Mouse (Mus musculus) hindbrain, embryonic 16.5 days (tissue): ENCODE measurements around the gene Sbds. TPM values are rescaled to one million over a fixed set of nuclear protein-coding genes. Genes with fewer than 3 reads are reported as not detected.

Experiments
- ATAC-seq: fragments of 200-750 bp; cut with Nextera tagmentation; 2 replicates; pipeline ENCODE4 v1.8.0; 2017; ENCODE audit warnings: moderate TSS enrichment, moderate library complexity
- H3K27ac ChIP-seq: fragments of 300-500 bp; sonication (generic); 2 replicates; pipeline ENCODE4 v1.5.1; 2014; ENCODE audit warnings: low read depth, mild to moderate bottlenecking, control low read depth, low read length, moderate library complexity
- H3K27me3 ChIP-seq: fragments of 300-500 bp; sonication (generic); replicated peaks from 2 replicates; pipeline ENCODE4 v1.6.1; 2014; ENCODE audit warnings: low read length; ENCODE audit not compliant: control insufficient read depth, insufficient read depth
- H3K36me3 ChIP-seq: fragments of 300-500 bp; sonication (generic); 2 replicates; pipeline ENCODE4 v1.6.1; 2014; ENCODE audit warnings: mild to moderate bottlenecking, low read length, moderate library complexity, mixed read lengths; ENCODE audit not compliant: control insufficient read depth, insufficient read depth
- H3K4me1 ChIP-seq: fragments of 300-500 bp; sonication (generic); 2 replicates; pipeline ENCODE4 v1.6.1; 2014; ENCODE audit warnings: low read depth, low read length; ENCODE audit not compliant: control insufficient read depth, insufficient read depth
- H3K4me2 ChIP-seq: fragments of 300-500 bp; sonication (generic); 2 replicates; pipeline ENCODE4 v1.6.1; 2014; ENCODE audit warnings: mild to moderate bottlenecking, low read length, control low read depth, moderate library complexity
- H3K4me3 ChIP-seq: fragments of 300-500 bp; sonication (generic); 2 replicates; pipeline ENCODE4 v1.5.1; 2014; ENCODE audit warnings: mild to moderate bottlenecking, low read length, control low read depth, moderate library complexity
- H3K9ac ChIP-seq: fragments of 300-500 bp; sonication (generic); 2 replicates; pipeline ENCODE4 v1.6.1; 2014; ENCODE audit warnings: low read depth, mild to moderate bottlenecking, control low read depth, low read length, moderate library complexity
- H3K9me3 ChIP-seq: fragments of 300-500 bp; sonication (generic); 2 replicates; pipeline ENCODE4 v1.6.1; 2014; ENCODE audit warnings: mild to moderate bottlenecking, low read length, moderate library complexity; ENCODE audit not compliant: control insufficient read depth
- WGBS: fragments of 180-500 bp; shearing (Covaris S2); extraction: QIAGEN DNeasy Blood & Tissue Kit; methylation state at CpG from one replicate; pipeline ENCODE4 v1.1.7; 2014; 5-methylcytosine and 5-hydroxymethylcytosine counted together
- polyA plus RNA-seq: library from polyadenylated mRNA; unstranded; fragments of >200 nt; fragmentation: Nextera tagmentation; extraction: Ambion mirVana; gene quantifications from 2 replicates; pipeline ENCODE4 v1.2.1, GENCODE M21; 2015

The Sbds gene
- 56.1 and 64.4 TPM in 2 replicates for polyA plus RNA-seq

GRCm38 (mm10) chr5:130255017-130255720 is at the start of gene Sbds, which contains the start of gene Tyw1:
Gene Sbds (minus strand): TSS chr5:130255530.
Gene Tyw1 (plus strand): TSS chr5:130255619.
- peak within 1 kb of the TSS; percentile 84 for H3K9ac ChIP-seq
- peak within 1 kb of the TSS; percentile 85 for H3K27ac ChIP-seq
- H3K4me1 ChIP-seq: peaks cover 18% of the 10 kb centered on the region
- H3K4me2 ChIP-seq: peak within 1 kb of the TSS; percentile 93
- no peaks in the 10 kb centered on the region for H3K27me3 ChIP-seq
- peak within 1 kb of the TSS; percentile 76 for H3K4me3 ChIP-seq
- 0 out of 2 replicates have a peak, but pooled peaks cover 11% of the 10 kb centered on the region for H3K36me3 ChIP-seq
- H3K9me3 ChIP-seq: no peaks in the 10 kb centered on the region
- WGBS: under 1% methylated on average over 52 of the region's 52 CpGs
- ATAC-seq: peak; percentile 89

GRCm38 (mm10) chr5:130303611-130304010 is 48.3 kb upstream of the Sbds start:
- Histone ChIP-seq H3K9me3 (no peaks in the 10 kb centered on the region), H3K27ac (no peak overlapping the region), H3K4me3 (no peak overlapping the region), H3K9ac (no peak overlapping the region), H3K4me1 (no peaks in the 10 kb centered on the region), H3K36me3 (peaks cover 7% of the 10 kb centered on the region; the same call in 1 of the 2 replicates), H3K27me3 (no peaks in the 10 kb centered on the region), H3K4me2 (no peak overlapping the region)
- no peak for ATAC-seq
- WGBS: 87% methylated on average over 6 of the region's 6 CpGs

- H3K36me3 ChIP-seq: peaks cover 10% of the 10 kb centered on the region; the same call in 1 of the 2 replicates
- WGBS: 90% methylated on average over 8 of the region's 8 CpGs
- no peaks in the 10 kb centered on the region for H3K4me1 ChIP-seq
These were observed 44.2 kb upstream of the Sbds start for GRCm38 (mm10) chr5:130299526-130299925.

GRCm38 (mm10) chr5:130298831-130299460 is 43.6 kb upstream of the Sbds start:
- H3K4me2 ChIP-seq: no peak overlapping the region
- H3K4me3 ChIP-seq: no peak overlapping the region
- H3K9me3 ChIP-seq: no peaks in the 10 kb centered on the region
- no peak overlapping the region for H3K27ac ChIP-seq
- peaks cover 10% of the 10 kb centered on the region; the same call in 1 of the 2 replicates for H3K36me3 ChIP-seq
- H3K4me1 ChIP-seq: no peaks in the 10 kb centered on the region
- ATAC-seq: no peak
- H3K27me3 ChIP-seq: no peaks in the 10 kb centered on the region
- WGBS: 88% methylated on average over 9 of the region's 9 CpGs
- no peak overlapping the region for H3K9ac ChIP-seq

More at GRCm38 (mm10) chr5:130299526-130299925, 44.2 kb upstream of the Sbds start:
- H3K9me3 ChIP-seq: no peaks in the 10 kb centered on the region
- no peak overlapping the region for H3K4me2 ChIP-seq
- ATAC-seq: no peak
- no peak overlapping the region for H3K27ac ChIP-seq
- no peak overlapping the region for H3K9ac ChIP-seq
- H3K27me3 ChIP-seq: no peaks in the 10 kb centered on the region
- no peak overlapping the region for H3K4me3 ChIP-seq

- no peak overlapping the region for H3K9ac ChIP-seq
- 84% methylated on average over 5 of the region's 5 CpGs for WGBS
- H3K36me3 ChIP-seq: peaks cover 10% of the 10 kb centered on the region; the same call in 1 of the 2 replicates
- H3K27ac ChIP-seq: no peak overlapping the region
- no peak overlapping the region for H3K4me2 ChIP-seq
- H3K9me3 ChIP-seq: no peaks in the 10 kb centered on the region
- no peaks in the 10 kb centered on the region for H3K27me3 ChIP-seq
- no peaks in the 10 kb centered on the region for H3K4me1 ChIP-seq
- no peak for ATAC-seq
- no peak overlapping the region for H3K4me3 ChIP-seq
These were observed 40.7 kb upstream of the Sbds start for GRCm38 (mm10) chr5:130296071-130296470.

GRCm38 (mm10) chr5:130294598-130294997 is 39.3 kb upstream of the Sbds start:
- Histone ChIP-seq H3K4me2 (no peak overlapping the region), H3K4me3 (no peak overlapping the region), H3K36me3 (peaks cover 9% of the 10 kb centered on the region; the same call in 1 of the 2 replicates), H3K27ac (no peak overlapping the region), H3K9ac (no peak overlapping the region), H3K27me3 (no peaks in the 10 kb centered on the region), H3K4me1 (no peaks in the 10 kb centered on the region), H3K9me3 (no peaks in the 10 kb centered on the region)
- WGBS: 82% methylated on average over 6 of the region's 6 CpGs
- no peak for ATAC-seq

GRCm38 (mm10) chr5:130293941-130294340 is 38.6 kb upstream of the Sbds start:
- 67% methylated on average over 5 of the region's 5 CpGs for WGBS
- Histone ChIP-seq H3K9me3 (no peaks in the 10 kb centered on the region), H3K36me3 (peaks cover 9% of the 10 kb centered on the region; the same call in 1 of the 2 replicates), H3K4me2 (no peak overlapping the region), H3K4me1 (no peaks in the 10 kb centered on the region), H3K27me3 (no peaks in the 10 kb centered on the region), H3K9ac (no peak overlapping the region), H3K4me3 (no peak overlapping the region), H3K27ac (no peak overlapping the region)
- ATAC-seq: no peak

GRCm38 (mm10) chr5:130292976-130293375 is 37.6 kb upstream of the Sbds start:
- no peak overlapping the region for H3K27ac ChIP-seq
- no peaks in the 10 kb centered on the region for H3K27me3 ChIP-seq
- H3K4me3 ChIP-seq: no peak overlapping the region
- no peak overlapping the region for H3K4me2 ChIP-seq
- no peaks in the 10 kb centered on the region for H3K4me1 ChIP-seq
- no peaks in the 10 kb centered on the region for H3K9me3 ChIP-seq
- 74% methylated on average over 4 of the region's 4 CpGs for WGBS
- peaks cover 9% of the 10 kb centered on the region; the same call in 1 of the 2 replicates for H3K36me3 ChIP-seq
- no peak overlapping the region for H3K9ac ChIP-seq
- ATAC-seq: no peak

- Histone ChIP-seq H3K9me3 (no peaks in the 10 kb centered on the region), H3K4me2 (no peak overlapping the region), H3K27ac (no peak overlapping the region), H3K9ac (no peak overlapping the region), H3K4me3 (no peak overlapping the region), H3K4me1 (no peaks in the 10 kb centered on the region), H3K36me3 (0 out of 2 replicates have a peak, but pooled peaks cover 5% of the 10 kb centered on the region), H3K27me3 (no peaks in the 10 kb centered on the region)
- WGBS: 91% methylated on average over 12 of the region's 12 CpGs
- no peak for ATAC-seq
These were observed 35.4 kb upstream of the Sbds start for GRCm38 (mm10) chr5:130290775-130291174.
